Mouse (Mus musculus): ENCODE measurements at regions not wholly inside any gene's neighbourhood (a gene's known extent, or its start where the extent isn't known, plus 50 kb on each side); places are given as distances from the start of the nearest gene placed in this dataset.
A peak's percentile ranks its signal among the peaks of the same experiment; 100 is the strongest.

DNA sequence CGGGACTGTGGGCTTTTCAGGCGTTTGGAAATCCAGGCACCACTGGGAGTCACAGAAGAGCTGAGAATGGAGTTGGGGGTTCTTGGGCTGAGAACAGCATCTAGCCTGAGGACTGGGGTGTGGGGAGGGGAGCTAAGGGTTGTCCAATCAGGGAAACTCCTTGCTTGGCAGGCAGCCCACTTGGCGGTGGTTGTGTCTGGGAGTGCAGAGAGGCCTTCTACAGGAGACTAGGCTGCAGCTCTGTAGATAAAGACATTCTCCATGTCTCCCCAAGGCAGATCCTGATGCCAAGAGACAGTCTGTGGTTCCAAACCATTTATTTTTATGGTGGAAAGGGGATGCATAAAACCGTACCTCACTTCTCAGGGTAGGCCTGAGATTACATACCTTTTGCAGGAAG lies 774.6 kb downstream of the Brinp1 start:
- Histone ChIP-seq H3K27ac (replicated peaks) (no peak overlapping the region), H3K27me3 (no peaks in the 10 kb centered on the region), H3K9me3 (no peaks in the 10 kb centered on the region), H3K4me1 (replicated peaks) (no peaks in the 10 kb centered on the region), H3K9ac (no peak overlapping the region), H3K4me2 (no peak overlapping the region), H3K36me3 (no peaks in the 10 kb centered on the region), H3K4me3 (no peak overlapping the region)
- 78% methylated on average over 4 of the region's 4 CpGs for WGBS
- ATAC-seq (ENCODE audit: low FRiP score, low read depth), result no peak

DNA sequence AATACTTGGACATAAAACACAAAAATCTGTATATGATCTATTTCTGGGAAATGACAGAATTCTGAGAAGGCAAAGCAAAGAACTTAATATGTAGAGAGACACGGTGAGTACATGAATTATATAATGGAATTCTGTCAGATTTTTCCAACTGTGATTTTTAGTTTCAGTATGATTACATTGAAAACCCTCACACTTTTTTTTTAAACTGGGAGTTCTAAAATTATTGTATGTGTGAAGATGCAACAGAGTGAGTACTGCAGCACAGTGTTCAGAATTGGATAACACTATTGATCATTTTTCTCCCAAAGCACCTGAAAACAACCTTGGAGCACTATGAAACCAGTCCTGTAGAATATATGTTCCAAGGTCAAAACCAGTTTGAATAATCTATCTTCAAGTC lies 797.7 kb downstream of the Brinp1 start:
- H3K4me1 ChIP-seq (replicated peaks), result no peaks in the 10 kb centered on the region

DNA sequence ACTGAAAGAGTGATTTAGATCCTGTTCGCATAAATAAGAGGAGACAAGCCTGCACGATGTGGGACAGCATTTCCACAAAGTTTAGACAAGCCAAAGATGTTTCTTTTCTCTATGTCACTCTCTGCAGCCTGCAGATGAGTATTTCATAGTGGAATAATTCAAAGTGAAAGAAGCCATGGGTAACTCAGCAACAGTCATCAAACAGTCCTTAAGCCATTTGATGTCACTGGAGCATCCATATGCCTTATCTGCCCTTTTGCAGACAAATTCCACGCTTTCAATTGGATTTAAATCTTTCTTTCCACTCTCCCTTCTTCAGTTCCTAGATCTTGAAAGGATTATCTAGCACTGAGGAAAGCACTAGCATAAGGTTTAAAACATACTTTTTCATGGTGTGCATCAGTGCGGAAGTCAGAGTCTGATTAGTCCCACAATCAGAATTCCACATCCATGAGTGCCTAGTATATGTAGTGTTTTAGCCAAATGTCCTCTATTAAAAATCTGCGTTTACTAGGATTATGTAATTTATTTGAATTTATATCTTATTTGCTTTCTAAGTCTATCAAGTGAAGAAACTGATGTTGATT lies 805.6 kb downstream of the Brinp1 start:
- no peak for ATAC-seq (ENCODE audit: low FRiP score, low read depth)

More for the DNA sequence above, 797.7 kb downstream of the Brinp1 start:
- Histone ChIP-seq H3K4me3 (no peak overlapping the region), H3K27ac (replicated peaks) (no peak overlapping the region), H3K9ac (no peak overlapping the region), H3K27me3 (no peaks in the 10 kb centered on the region), H3K36me3 (no peaks in the 10 kb centered on the region), H3K9me3 (no peaks in the 10 kb centered on the region), H3K4me2 (no peak overlapping the region)
- WGBS, result 83% methylated on average over 1 of the region's 1 CpGs
- no peak for ATAC-seq (ENCODE audit: low FRiP score, low read depth)

DNA sequence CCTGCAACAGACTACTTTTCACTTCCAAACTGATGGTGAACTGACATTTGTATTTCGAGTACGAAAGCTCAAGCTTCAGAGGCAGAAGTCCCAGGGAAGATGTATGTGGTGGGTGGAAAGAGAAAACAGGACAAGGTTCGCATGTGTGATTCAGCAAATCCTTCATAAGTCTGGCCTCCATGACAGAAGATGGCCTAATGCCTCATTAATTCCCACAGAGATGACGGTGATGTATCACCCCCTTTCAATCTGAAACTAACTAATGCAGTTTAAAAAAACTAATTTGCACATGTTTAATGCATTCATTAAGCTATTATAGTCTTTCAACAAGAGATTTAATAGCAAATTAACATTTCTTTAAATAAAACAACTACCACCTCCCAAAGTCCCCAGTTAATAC lies 826.1 kb downstream of the Brinp1 start:
- Histone ChIP-seq H3K36me3 (no peaks in the 10 kb centered on the region), H3K9me3 (no peaks in the 10 kb centered on the region), H3K27ac (replicated peaks) (no peak overlapping the region), H3K4me2 (no peak overlapping the region), H3K4me3 (no peak overlapping the region), H3K27me3 (no peaks in the 10 kb centered on the region), H3K4me1 (replicated peaks) (no peaks in the 10 kb centered on the region), H3K9ac (no peak overlapping the region)
- 35% methylated on average over 4 of the region's 4 CpGs for WGBS
- no peak for ATAC-seq (ENCODE audit: low FRiP score, low read depth)

More for the DNA sequence above, 805.6 kb downstream of the Brinp1 start:
- Histone ChIP-seq H3K9me3 (no peaks in the 10 kb centered on the region), H3K27ac (replicated peaks) (no peak overlapping the region), H3K27me3 (no peaks in the 10 kb centered on the region), H3K4me3 (no peak overlapping the region), H3K9ac (no peak overlapping the region), H3K36me3 (no peaks in the 10 kb centered on the region), H3K4me2 (no peak overlapping the region), H3K4me1 (replicated peaks) (no peaks in the 10 kb centered on the region)
- WGBS, result 82% methylated on average over 5 of the region's 5 CpGs

DNA sequence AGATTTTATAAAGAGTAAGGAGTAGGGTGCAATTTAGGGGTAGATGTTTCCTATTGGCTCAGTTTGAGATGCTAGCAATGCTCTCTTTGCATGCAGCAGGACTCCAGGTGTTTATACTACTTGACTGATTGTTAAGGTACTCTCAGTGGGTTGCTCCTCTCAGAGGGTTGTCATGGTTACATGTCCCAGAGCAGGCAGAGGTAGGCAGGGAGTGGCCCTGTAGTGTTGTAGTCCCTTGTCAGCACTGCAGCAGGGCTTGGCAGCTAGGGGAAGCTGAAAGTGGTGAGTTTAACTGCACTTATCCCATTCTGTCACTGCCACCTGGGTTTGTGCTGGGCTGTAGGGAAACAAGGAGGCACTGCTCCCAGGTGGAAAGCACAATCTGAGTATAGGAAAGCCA lies 839.7 kb downstream of the Brinp1 start:
- no peak overlapping the region for H3K4me3 ChIP-seq
- no peak overlapping the region for H3K27ac ChIP-seq (replicated peaks)
- H3K9ac ChIP-seq, result no peak overlapping the region
- no peaks in the 10 kb centered on the region for H3K9me3 ChIP-seq
- no peaks in the 10 kb centered on the region for H3K36me3 ChIP-seq
- no peaks in the 10 kb centered on the region for H3K4me1 ChIP-seq (replicated peaks)
- ATAC-seq (ENCODE audit: low FRiP score, low read depth), result no peak
- no peaks in the 10 kb centered on the region for H3K27me3 ChIP-seq
- H3K4me2 ChIP-seq, result no peak overlapping the region

DNA sequence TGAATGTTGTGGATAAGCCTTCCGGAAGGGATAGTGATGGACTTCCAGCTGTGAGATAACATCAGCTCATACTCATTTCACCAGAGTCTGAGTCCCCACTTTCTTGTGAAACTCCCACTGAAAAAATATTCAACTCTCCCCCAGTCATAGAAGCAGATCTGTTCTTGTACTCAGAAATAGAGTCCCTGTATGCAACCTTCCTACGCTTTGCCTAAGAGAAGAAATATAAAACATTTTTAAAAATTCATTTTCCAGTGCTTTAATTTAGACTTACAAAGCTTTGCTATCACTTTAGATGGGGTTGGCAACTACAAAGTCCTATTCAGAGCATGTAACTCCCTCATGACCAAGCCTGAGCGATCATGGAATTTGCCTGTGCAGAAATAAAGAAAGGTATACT lies 868.9 kb downstream of the Brinp1 start:
- no peaks in the 10 kb centered on the region for H3K36me3 ChIP-seq
- no peak overlapping the region for H3K4me3 ChIP-seq
- WGBS, result 85% methylated on average over 3 of the region's 3 CpGs
- H3K4me2 ChIP-seq, result no peak overlapping the region
- no peaks in the 10 kb centered on the region for H3K27me3 ChIP-seq
- H3K27ac ChIP-seq (replicated peaks), result no peak overlapping the region
- H3K9me3 ChIP-seq, result no peaks in the 10 kb centered on the region
- H3K9ac ChIP-seq, result no peak overlapping the region
- H3K4me1 ChIP-seq (replicated peaks), result no peaks in the 10 kb centered on the region
- no peak for ATAC-seq (ENCODE audit: low FRiP score, low read depth)

DNA sequence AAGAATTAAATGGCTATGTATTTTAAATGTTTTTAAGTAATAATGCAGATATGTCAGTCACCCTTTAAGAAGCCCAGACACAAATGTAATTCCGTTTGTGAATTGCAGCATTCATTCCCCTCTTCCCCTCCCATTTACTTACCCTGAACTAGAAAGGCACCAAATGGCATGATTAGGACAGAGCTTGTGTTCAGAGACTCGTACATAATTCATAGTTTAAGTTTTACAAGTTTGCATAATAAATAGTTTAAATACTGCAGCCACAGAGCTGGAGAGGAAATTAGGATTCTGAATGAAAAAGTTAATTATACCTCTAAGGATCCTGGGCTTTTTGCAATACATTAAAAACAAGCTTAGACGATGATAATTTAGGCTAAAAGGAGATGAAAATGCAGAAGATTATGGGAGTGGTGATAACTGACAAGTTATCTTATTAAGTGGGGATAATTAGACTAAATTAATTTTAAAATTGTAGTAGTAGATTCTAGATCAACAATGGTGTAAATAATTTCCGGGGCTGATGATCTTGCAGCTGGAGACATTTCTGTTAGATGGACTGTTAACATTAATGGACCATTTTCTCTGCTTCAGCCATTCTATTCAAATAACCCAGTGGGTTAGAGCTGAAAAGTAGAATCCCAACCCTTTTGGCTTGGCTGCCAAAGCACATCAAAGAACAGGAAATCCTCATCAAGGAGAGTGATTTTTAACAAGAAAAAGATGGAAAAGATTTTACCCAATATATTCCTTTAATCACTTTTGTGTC lies 897.2 kb downstream of the Brinp1 start:
- H3K9ac ChIP-seq, result no peak overlapping the region
- H3K4me1 ChIP-seq (replicated peaks), result no peaks in the 10 kb centered on the region
- H3K36me3 ChIP-seq, result no peaks in the 10 kb centered on the region
- H3K9me3 ChIP-seq, result no peaks in the 10 kb centered on the region
- H3K4me2 ChIP-seq, result no peak overlapping the region
- H3K27ac ChIP-seq (replicated peaks), result no peak overlapping the region
- no peak overlapping the region for H3K4me3 ChIP-seq
- H3K27me3 ChIP-seq, result no peaks in the 10 kb centered on the region
- ATAC-seq (ENCODE audit: low FRiP score, low read depth), result no peak
- 65% methylated on average over 4 of the region's 4 CpGs for WGBS

DNA sequence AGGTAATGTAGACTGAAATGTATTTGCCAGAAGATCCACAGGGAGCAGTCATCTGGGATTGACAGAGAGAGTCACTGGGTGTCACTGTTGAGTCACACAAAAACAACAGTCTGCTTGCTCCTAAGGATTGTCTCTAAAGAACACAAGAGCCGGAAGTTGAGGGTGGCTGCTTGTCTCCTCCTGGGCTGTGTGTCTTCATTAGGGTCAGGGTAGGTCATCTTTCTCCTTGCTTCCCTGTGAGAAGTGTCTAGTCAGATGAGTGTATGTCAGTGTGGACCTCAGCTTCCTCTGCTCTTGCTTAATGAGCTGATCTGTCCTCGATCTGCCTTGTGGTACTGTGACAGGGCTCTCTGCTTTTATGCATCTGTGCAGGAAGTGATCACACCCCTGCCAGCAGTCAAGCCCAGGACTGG lies 931.3 kb downstream of the Brinp1 start:
- WGBS, result 8% methylated on average over 2 of the region's 2 CpGs
- Histone ChIP-seq H3K36me3 (no peaks in the 10 kb centered on the region), H3K9me3 (no peaks in the 10 kb centered on the region), H3K4me2 (no peak overlapping the region), H3K27ac (replicated peaks) (no peak overlapping the region; the same call in 1 of the 2 replicates), H3K9ac (no peak overlapping the region), H3K4me3 (no peak overlapping the region), H3K27me3 (no peaks in the 10 kb centered on the region), H3K4me1 (replicated peaks) (0 out of 2 replicates have a peak, but pooled peaks cover 5% of the 10 kb centered on the region)
- peak; percentile 87 for ATAC-seq (ENCODE audit: low FRiP score, low read depth)

DNA sequence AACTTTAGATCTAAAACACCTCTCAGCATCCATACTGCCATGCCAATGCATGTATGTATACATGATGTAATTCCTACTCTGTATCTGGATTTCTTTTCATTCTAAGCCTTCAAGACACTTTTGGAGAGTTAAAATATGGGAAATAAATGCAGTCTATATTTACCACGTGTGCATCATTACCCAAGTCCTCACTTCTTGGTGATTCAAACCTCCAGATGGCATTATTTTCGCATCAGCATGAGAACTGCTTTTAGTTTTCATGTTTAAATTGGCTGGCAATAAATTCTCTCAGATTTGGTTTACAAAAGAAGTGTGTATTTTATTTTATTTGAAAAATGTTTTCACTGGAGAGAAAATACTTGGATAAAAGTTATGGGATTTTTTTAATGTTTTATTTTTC lies 942.8 kb downstream of the Brinp1 start:
- Histone ChIP-seq H3K9ac (no peak overlapping the region), H3K36me3 (no peaks in the 10 kb centered on the region), H3K27me3 (no peaks in the 10 kb centered on the region), H3K4me3 (no peak overlapping the region), H3K9me3 (no peaks in the 10 kb centered on the region), H3K27ac (replicated peaks) (no peak overlapping the region), H3K4me2 (no peak overlapping the region), H3K4me1 (replicated peaks) (no peaks in the 10 kb centered on the region)
- no peak for ATAC-seq (ENCODE audit: low FRiP score, low read depth)
- WGBS, result 64% methylated on average over 2 of the region's 2 CpGs

DNA sequence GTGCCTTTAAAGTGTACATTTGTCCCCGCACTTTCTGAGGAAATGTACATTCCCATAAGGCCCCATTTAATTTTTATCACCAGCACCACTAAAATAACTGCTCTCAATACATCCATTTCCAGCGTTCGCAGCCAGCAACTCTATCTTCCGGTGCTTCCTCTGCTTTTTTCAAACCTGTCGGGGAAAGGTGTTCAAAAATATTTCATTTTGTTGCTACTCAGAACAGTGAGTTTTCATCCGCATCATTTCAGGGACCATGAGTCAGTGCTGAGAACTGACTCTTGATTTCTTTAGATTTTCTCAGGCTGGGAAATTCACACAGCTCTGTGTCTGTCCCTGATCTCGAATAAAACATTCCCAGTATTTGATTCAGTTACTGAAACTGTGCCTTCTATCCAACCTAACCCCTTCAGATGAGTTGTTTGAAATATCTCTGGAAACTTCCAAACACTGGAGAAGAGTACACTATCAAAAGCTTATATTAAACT lies 959.4 kb downstream of the Brinp1 start:
- no peak overlapping the region for H3K27ac ChIP-seq (replicated peaks)
- no peak overlapping the region for H3K4me3 ChIP-seq
- H3K4me2 ChIP-seq, result no peak overlapping the region
- no peaks in the 10 kb centered on the region for H3K4me1 ChIP-seq (replicated peaks)
- no peak overlapping the region for H3K9ac ChIP-seq
- no peaks in the 10 kb centered on the region for H3K9me3 ChIP-seq
- 89% methylated on average over 7 of the region's 7 CpGs for WGBS
- H3K27me3 ChIP-seq, result no peaks in the 10 kb centered on the region
- ATAC-seq (ENCODE audit: low FRiP score, low read depth), result no peak
- H3K36me3 ChIP-seq, result no peaks in the 10 kb centered on the region

DNA sequence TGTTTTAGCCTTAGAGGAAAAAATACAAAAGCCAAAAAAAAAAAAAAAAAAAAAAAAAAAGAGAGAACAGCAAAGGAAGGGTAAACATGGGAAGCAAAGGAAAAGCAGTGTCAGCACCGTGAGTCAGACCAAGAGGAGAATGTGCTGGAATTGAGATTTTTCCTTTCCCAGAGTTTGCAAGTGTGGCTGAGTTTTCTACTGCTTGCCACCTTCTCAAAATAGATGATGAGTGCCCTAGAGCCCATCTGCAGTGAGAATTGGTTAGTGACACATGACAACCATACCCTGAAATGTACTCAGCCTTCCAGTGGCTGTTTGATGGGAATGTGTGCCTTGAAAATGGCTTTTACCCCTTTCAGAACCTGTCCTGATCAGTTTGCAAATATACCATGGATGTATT lies 990.7 kb downstream of the Brinp1 start:
- ATAC-seq (ENCODE audit: low FRiP score, low read depth), result no peak
- WGBS, result 88% methylated on average over 1 of the region's 1 CpGs
- Histone ChIP-seq H3K4me3 (no peak overlapping the region), H3K36me3 (no peaks in the 10 kb centered on the region), H3K4me2 (no peak overlapping the region), H3K9me3 (no peaks in the 10 kb centered on the region), H3K27me3 (no peaks in the 10 kb centered on the region), H3K4me1 (replicated peaks) (no peaks in the 10 kb centered on the region), H3K9ac (no peak overlapping the region), H3K27ac (replicated peaks) (no peak overlapping the region)

DNA sequence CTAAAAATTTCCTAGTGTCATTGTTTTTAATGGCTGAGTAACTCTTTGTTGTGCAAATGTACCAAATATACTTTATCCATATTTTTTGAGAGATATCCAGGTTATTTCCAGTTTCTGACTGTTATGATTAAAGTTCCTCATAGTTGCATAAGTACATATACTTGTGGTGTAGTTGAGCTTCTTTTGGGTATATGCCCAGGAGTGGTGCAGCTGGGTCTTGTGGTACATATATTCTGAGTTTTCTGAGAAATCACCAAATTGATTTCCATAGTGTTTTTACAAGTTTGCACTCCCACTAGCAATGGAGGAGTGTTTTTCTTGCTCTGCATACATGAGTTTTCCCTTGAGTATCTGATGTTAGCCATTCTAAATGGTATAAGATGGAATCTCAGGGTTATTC lies 1006.2 kb downstream of the Brinp1 start:
- no peak overlapping the region for H3K4me3 ChIP-seq
- H3K27ac ChIP-seq (replicated peaks), result no peak overlapping the region
- H3K9ac ChIP-seq, result no peak overlapping the region
- no peaks in the 10 kb centered on the region for H3K9me3 ChIP-seq
- H3K36me3 ChIP-seq, result no peaks in the 10 kb centered on the region
- no peak for ATAC-seq (ENCODE audit: low FRiP score, low read depth)
- H3K4me1 ChIP-seq (replicated peaks), result no peaks in the 10 kb centered on the region
- H3K27me3 ChIP-seq, result no peaks in the 10 kb centered on the region
- no peak overlapping the region for H3K4me2 ChIP-seq

DNA sequence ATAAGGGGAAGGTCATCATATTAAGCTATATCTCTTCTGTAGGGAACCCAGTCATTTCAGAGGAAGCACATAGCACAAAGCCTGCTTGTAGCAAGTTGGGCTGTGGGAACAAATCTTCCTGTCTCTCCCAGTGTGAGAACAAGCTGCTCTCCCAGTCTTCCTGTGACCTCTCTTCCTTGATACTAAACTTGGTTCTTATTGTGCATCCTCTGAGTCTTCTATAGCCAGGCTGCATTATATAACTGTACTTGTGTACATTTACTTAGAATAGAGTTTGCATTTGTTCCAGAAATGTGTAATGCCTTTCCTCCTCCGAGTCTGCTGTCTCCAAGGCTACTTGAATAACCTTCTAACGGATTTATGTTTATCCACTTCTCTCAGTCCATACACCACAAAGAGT lies 1021.7 kb downstream of the Brinp1 start:
- WGBS, result 86% methylated on average over 2 of the region's 2 CpGs
- H3K9ac ChIP-seq, result no peak overlapping the region
- no peak overlapping the region for H3K4me2 ChIP-seq
- H3K36me3 ChIP-seq, result no peaks in the 10 kb centered on the region
- H3K4me1 ChIP-seq (replicated peaks), result no peaks in the 10 kb centered on the region
- no peak overlapping the region for H3K27ac ChIP-seq (replicated peaks)
- H3K27me3 ChIP-seq, result no peaks in the 10 kb centered on the region
- no peak overlapping the region for H3K4me3 ChIP-seq
- no peak for ATAC-seq (ENCODE audit: low FRiP score, low read depth)
- H3K9me3 ChIP-seq, result no peaks in the 10 kb centered on the region
